Mouse (Mus musculus) spleen, adult 2 months (tissue): ENCODE measurements around the gene Mpped2.

Experiments
- CTCF ChIP-seq: fragments of 200-500 bp; IDR thresholded peaks from 2 replicates; pipeline ENCODE4 v1.5.1; 2011; ENCODE audit warnings: mild to moderate bottlenecking, inconsistent platforms; ENCODE audit not compliant: insufficient read depth, insufficient read length, insufficient replicate concordance; ENCODE audit errors: extremely low read depth
- POLR2A ChIP-seq: fragments of 200-500 bp; IDR thresholded peaks from 2 replicates; pipeline ENCODE4 v1.6.1; 2011; ENCODE audit warnings: low read depth, low read length, inconsistent platforms

- no peak for TF ChIP-seq POLR2A
- no peak for TF ChIP-seq CTCF
These were observed 161.1 kb downstream of the Mpped2 start for GRCm38 (mm10) chr2:106854213-106854612.
